Mouse (Mus musculus) MEL (cell line): ENCODE measurements around the gene Fgfr2. TPM values are rescaled to one million over a fixed set of nuclear protein-coding genes. Genes with fewer than 3 reads are reported as not detected.
A peak's percentile ranks its signal among the peaks of the same experiment; 100 is the strongest.

Source experiments
- DNase-seq: peaks from one replicate; pipeline ENCODE4 v3.0.0; 2011; ENCODE audit warnings: low read depth, low spot score
- H3K27ac ChIP-seq: 2 replicates; pipeline ENCODE4 v1.5.1; 2012; ENCODE audit warnings: low read depth, mild to moderate bottlenecking, control low read depth, low read length, moderate library complexity; ENCODE audit not compliant: control insufficient read depth
- H3K27me3 ChIP-seq, 2 experiments: fragments of 150-350 bp in 1 of 2; sonication (generic) in 1 of 2; 2 replicates each; pipeline ENCODE4 v1.6.1; 2012; ENCODE audit warnings: low read length in 2 of 2, mild to moderate bottlenecking in 2 of 2, improper control_type of control experiment in 1 of 2, moderate library complexity in 1 of 2; ENCODE audit not compliant: insufficient read depth in 2 of 2, control insufficient read depth in 1 of 2
- H3K36me3 ChIP-seq, 2 experiments: 2 replicates each; pipeline ENCODE4 v1.6.1; 2012 to 2014; ENCODE audit warnings: low read length in 2 of 2, improper control_type of control experiment in 1 of 2, inconsistent platforms in 1 of 2, mild to moderate bottlenecking in 1 of 2; ENCODE audit not compliant: insufficient read depth in 2 of 2, control insufficient read depth in 1 of 2
- H3K4me1 ChIP-seq, 2 experiments: fragments of 150-350 bp in 1 of 2; sonication (generic) in 1 of 2; 2 replicates each; pipeline ENCODE4 v1.6.1; 2012; ENCODE audit warnings: low read length in 2 of 2, improper control_type of control experiment in 1 of 2, mild to moderate bottlenecking in 1 of 2; ENCODE audit not compliant: insufficient read depth in 2 of 2, control insufficient read depth in 1 of 2
- H3K4me3 ChIP-seq, 2 experiments: fragments of 150-350 bp in 1 of 2; sonication (generic) in 1 of 2; 2 replicates each; pipeline ENCODE4 v1.5.1; 2012; ENCODE audit warnings: low read depth in 2 of 2, low read length in 2 of 2, mild to moderate bottlenecking in 2 of 2, moderate library complexity in 2 of 2, control low read depth in 1 of 2, improper control_type of control experiment in 1 of 2; ENCODE audit not compliant: control insufficient read depth in 1 of 2, insufficient read depth in 1 of 2
- H3K79me2 ChIP-seq: 2 replicates; pipeline ENCODE4 v1.6.1; 2012; ENCODE audit warnings: mild to moderate bottlenecking, low read length, moderate library complexity; ENCODE audit not compliant: control insufficient read depth, poor library complexity, insufficient read depth
- H3K9ac ChIP-seq: 2 replicates; pipeline ENCODE4 v1.6.1; 2012; ENCODE audit warnings: low read depth, mild to moderate bottlenecking, control low read depth, low read length, moderate library complexity; ENCODE audit not compliant: control insufficient read depth, poor library complexity, severe bottlenecking
- H3K9me3 ChIP-seq: fragments of 150-350 bp; sonication (generic); replicated peaks from 2 replicates; pipeline ENCODE4 v1.6.1; 2012; ENCODE audit warnings: mild to moderate bottlenecking, low read length, improper control_type of control experiment, moderate library complexity; ENCODE audit not compliant: insufficient read depth
- BHLHE40 ChIP-seq: IDR thresholded peaks from 2 replicates; pipeline ENCODE4 v1.6.1; 2012; ENCODE audit warnings: low read depth, mild to moderate bottlenecking, inconsistent platforms, low read length, improper control_type of control experiment, borderline replicate concordance
- CTCF ChIP-seq, 3 experiments: IDR thresholded peaks in 2 of 3; conservative IDR thresholded peaks in 1 of 3; 2 replicates each; pipeline ENCODE4 v1.5.1; 2011 to 2012; ENCODE audit warnings: low read length in 3 of 3, low read depth in 2 of 3, mild to moderate bottlenecking in 2 of 3, improper control_type of control experiment in 1 of 3, inconsistent platforms in 1 of 3, mixed read lengths in 1 of 3, moderate library complexity in 1 of 3; ENCODE audit not compliant: control insufficient read depth in 1 of 3, insufficient read depth in 1 of 3, poor library complexity in 1 of 3, severe bottlenecking in 1 of 3
- E2F4 ChIP-seq: IDR thresholded peaks from 2 replicates; pipeline ENCODE4 v1.6.1; 2011; ENCODE audit warnings: low read depth, low read length, improper control_type of control experiment, borderline replicate concordance
- ELF1 ChIP-seq: IDR thresholded peaks from 2 replicates; pipeline ENCODE4 v1.6.1; 2014; ENCODE audit warnings: low read depth, mild to moderate bottlenecking, inconsistent platforms, low read length, improper control_type of control experiment, moderate library complexity
- ETS1 ChIP-seq: IDR thresholded peaks from 2 replicates; pipeline ENCODE4 v1.6.1; 2012; ENCODE audit warnings: low read depth, mild to moderate bottlenecking, inconsistent platforms, low read length, improper control_type of control experiment, moderate library complexity
- GABPA ChIP-seq: IDR thresholded peaks from 2 replicates; pipeline ENCODE4 v1.6.1; 2012; ENCODE audit warnings: low read depth, mild to moderate bottlenecking, inconsistent platforms, low read length, improper control_type of control experiment, moderate library complexity
- GATA1 ChIP-seq: IDR thresholded peaks from 2 replicates; pipeline ENCODE4 v1.6.1; 2011; ENCODE audit warnings: low read depth, low read length, improper control_type of control experiment
- HCFC1 ChIP-seq: IDR thresholded peaks from 2 replicates; pipeline ENCODE4 v1.6.1; 2012; ENCODE audit warnings: low read depth, mild to moderate bottlenecking, inconsistent platforms, low read length, improper control_type of control experiment, moderate library complexity
- JUND ChIP-seq: IDR thresholded peaks from 2 replicates; pipeline ENCODE4 v1.6.1; 2011; ENCODE audit warnings: low read depth, mild to moderate bottlenecking, improper control_type of control experiment, low read length
- MAFK ChIP-seq: IDR thresholded peaks from 2 replicates; pipeline ENCODE4 v1.6.1; 2011; ENCODE audit warnings: low read depth, mild to moderate bottlenecking, low read length, improper control_type of control experiment, borderline replicate concordance
- MAX ChIP-seq: IDR thresholded peaks from 2 replicates; pipeline ENCODE4 v1.6.1; 2011; ENCODE audit warnings: low read length, improper control_type of control experiment
- MEF2A ChIP-seq: IDR thresholded peaks from 2 replicates; pipeline ENCODE4 v1.6.1; 2014; ENCODE audit warnings: low read depth, mild to moderate bottlenecking, inconsistent platforms, low read length, improper control_type of control experiment; ENCODE audit not compliant: poor library complexity, insufficient replicate concordance, severe bottlenecking; ENCODE audit errors: extremely low read depth
- MXI1 ChIP-seq: IDR thresholded peaks from 2 replicates; pipeline ENCODE4 v1.6.1; 2011; ENCODE audit warnings: mild to moderate bottlenecking, low read depth, low read length, improper control_type of control experiment
- MYB ChIP-seq: IDR thresholded peaks from 2 replicates; pipeline ENCODE4 v1.6.1; 2011; ENCODE audit warnings: mild to moderate bottlenecking, low read depth, low read length, improper control_type of control experiment
- MYC ChIP-seq: IDR thresholded peaks from 2 replicates; pipeline ENCODE4 v1.6.1; 2011; ENCODE audit warnings: low read depth, mild to moderate bottlenecking, low read length, improper control_type of control experiment, moderate library complexity
- NELFE ChIP-seq: IDR thresholded peaks from 2 replicates; pipeline ENCODE4 v1.6.1; 2011; ENCODE audit warnings: low read depth, low read length, improper control_type of control experiment
- POLR2A ChIP-seq, 2 experiments: IDR thresholded peaks; 2 replicates each; pipeline ENCODE4 v1.6.1; 2011 to 2012; ENCODE audit warnings: low read length in 2 of 2, mild to moderate bottlenecking in 2 of 2, control low read depth in 1 of 2, improper control_type of control experiment in 1 of 2, low read depth in 1 of 2, moderate library complexity in 1 of 2; ENCODE audit not compliant: control insufficient read depth in 1 of 2, insufficient read depth in 1 of 2, poor library complexity in 1 of 2
- POLR2AphosphoS2 ChIP-seq: IDR thresholded peaks from 2 replicates; pipeline ENCODE4 v1.6.1; 2011; ENCODE audit warnings: low read length, improper control_type of control experiment
- RAD21 ChIP-seq: IDR thresholded peaks from 2 replicates; pipeline ENCODE4 v1.6.1; 2011; ENCODE audit warnings: mild to moderate bottlenecking, low read depth, low read length, improper control_type of control experiment
- RCOR1 ChIP-seq: IDR thresholded peaks from 2 replicates; pipeline ENCODE4 v1.6.1; 2012; ENCODE audit warnings: low read depth, mild to moderate bottlenecking, inconsistent platforms, low read length, improper control_type of control experiment
- SIN3A ChIP-seq: IDR thresholded peaks from 2 replicates; pipeline ENCODE4 v1.6.1; 2012; ENCODE audit warnings: low read length, improper control_type of control experiment, inconsistent platforms
- SMC3 ChIP-seq: IDR thresholded peaks from 2 replicates; pipeline ENCODE4 v1.6.1; 2011; ENCODE audit warnings: low read depth, low read length, improper control_type of control experiment
- TAL1 ChIP-seq: IDR thresholded peaks from 2 replicates; pipeline ENCODE4 v1.6.1; 2012; ENCODE audit warnings: mild to moderate bottlenecking, inconsistent platforms, low read length, moderate library complexity, mixed read lengths
- TBP ChIP-seq: IDR thresholded peaks from 2 replicates; pipeline ENCODE4 v1.8.0; 2011; ENCODE audit warnings: low read depth, low read length, improper control_type of control experiment
- TCF12 ChIP-seq: IDR thresholded peaks from 2 replicates; pipeline ENCODE4 v1.6.1; 2014; ENCODE audit warnings: low read depth, mild to moderate bottlenecking, inconsistent platforms, low read length, improper control_type of control experiment, moderate library complexity
- UBTF ChIP-seq: IDR thresholded peaks from 2 replicates; pipeline ENCODE4 v1.6.1; 2012; ENCODE audit warnings: low read depth, mild to moderate bottlenecking, inconsistent platforms, low read length, improper control_type of control experiment, moderate library complexity, borderline replicate concordance; ENCODE audit not compliant: insufficient read depth
- ZC3H11A ChIP-seq: IDR thresholded peaks from 2 replicates; pipeline ENCODE4 v1.6.1; 2012; ENCODE audit warnings: low read depth, mild to moderate bottlenecking, inconsistent platforms, low read length, improper control_type of control experiment
- ZKSCAN1 ChIP-seq: IDR thresholded peaks from 2 replicates; pipeline ENCODE4 v1.6.1; 2012; ENCODE audit warnings: low read depth, mild to moderate bottlenecking, inconsistent platforms, low read length, improper control_type of control experiment, moderate library complexity
- ZMIZ1 ChIP-seq: IDR thresholded peaks from 2 replicates; pipeline ENCODE4 v1.6.1; 2012; ENCODE audit warnings: low read depth, mild to moderate bottlenecking, inconsistent platforms, low read length, improper control_type of control experiment, moderate library complexity
- ZNF384 ChIP-seq: IDR thresholded peaks from 2 replicates; pipeline ENCODE4 v1.6.1; 2012; ENCODE audit warnings: low read depth, mild to moderate bottlenecking, inconsistent platforms, low read length, improper control_type of control experiment
- polyA plus RNA-seq, 2 experiments: library from polyadenylated mRNA; stranded (reverse) in 1 of 2; unstranded in 1 of 2; fragments of >175 nt in 1 of 2; fragments of >200 nt in 1 of 2; gene quantifications; 2 replicates each; pipeline versions ENCODE4 v1.2.1 to v1.2.4; 2012; ENCODE audit warnings: low replicate concordance in 2 of 2, low read depth in 1 of 2; ENCODE audit not compliant: insufficient read length in 2 of 2, insufficient read depth in 1 of 2, missing spikeins in 1 of 2
- total RNA-seq: library from RNA; depleted of rRNA; stranded (reverse); fragments of 300-350 nt; gene quantifications from 2 replicates; pipeline ENCODE4 v1.2.3, GENCODE M21; 2012

Gene Fgfr2
- total and polyA plus RNA-seq, 3 experiments: not detected

DNA sequence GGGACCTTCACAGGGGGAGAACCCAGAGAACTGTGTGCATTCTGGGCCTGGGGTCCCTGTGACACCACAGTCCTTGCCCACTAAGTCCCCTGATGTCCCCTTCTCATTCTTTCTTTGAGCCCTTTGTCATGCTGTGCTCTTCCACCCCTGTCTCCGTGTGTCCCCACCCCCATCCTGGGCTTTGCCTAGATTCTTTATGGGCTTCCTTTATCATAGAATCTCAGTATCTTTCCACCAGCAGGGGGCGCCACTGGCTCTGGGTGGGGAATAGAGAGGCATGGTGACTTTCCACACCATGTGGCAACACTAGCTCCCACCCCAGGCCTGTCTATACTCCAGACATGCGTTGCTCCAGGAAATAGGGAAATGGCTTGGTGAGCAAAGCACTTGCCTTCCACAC, 466.6 kb downstream of the Fgfr2 start:
- no peaks in the 10 kb centered on the region for H3K9me3 ChIP-seq
- H3K79me2 ChIP-seq: no peaks in the 10 kb centered on the region
- H3K36me3 ChIP-seq: no peaks in the 10 kb centered on the region
- peak overlapping the region; percentile 46 for H3K9ac ChIP-seq
- peak; percentile 86 for TF ChIP-seq MYC
- no peak for TF ChIP-seq UBTF
- peak; percentile 98 for TF ChIP-seq SMC3
- TF ChIP-seq GATA1: peak; percentile 74
- peak; percentile 89 for TF ChIP-seq ZC3H11A
- peak; percentile 76 for TF ChIP-seq MXI1
- no peak for TF ChIP-seq ZMIZ1
- peak; percentile 79 for TF ChIP-seq RAD21
- no peak for TF ChIP-seq POLR2A (IDR thresholded peaks at IDR 0.05; ENCODE audit: control insufficient read depth in 1 of 2, insufficient read depth in 1 of 2, low read depth in 1 of 2, low read length in 2 of 2, poor library complexity in 1 of 2)
- peak; percentile 65 to 94 (median 90) for TF ChIP-seq CTCF (IDR thresholded peaks at IDR 0.05 in 2 of 3, conservative IDR thresholded peaks at IDR 0.05 in 1 of 3; ENCODE audit: control insufficient read depth in 1 of 3, insufficient read depth in 1 of 3, low read depth in 2 of 3, low read length in 3 of 3, poor library complexity in 1 of 3, severe bottlenecking in 1 of 3)
- TF ChIP-seq MAX: peak; percentile 41; the same call in 1 of the 2 replicates
- peak overlapping the region; percentile 39 to 41; a peak in 3 of 4 replicates for H3K4me3 ChIP-seq
- no peaks in the 10 kb centered on the region for H3K4me1 ChIP-seq
- no peaks in the 10 kb centered on the region for H3K27me3 ChIP-seq
- peak; percentile 81 for DNase-seq
- peak overlapping the region; percentile 27; the same call in 1 of the 2 replicates for H3K27ac ChIP-seq

DNA sequence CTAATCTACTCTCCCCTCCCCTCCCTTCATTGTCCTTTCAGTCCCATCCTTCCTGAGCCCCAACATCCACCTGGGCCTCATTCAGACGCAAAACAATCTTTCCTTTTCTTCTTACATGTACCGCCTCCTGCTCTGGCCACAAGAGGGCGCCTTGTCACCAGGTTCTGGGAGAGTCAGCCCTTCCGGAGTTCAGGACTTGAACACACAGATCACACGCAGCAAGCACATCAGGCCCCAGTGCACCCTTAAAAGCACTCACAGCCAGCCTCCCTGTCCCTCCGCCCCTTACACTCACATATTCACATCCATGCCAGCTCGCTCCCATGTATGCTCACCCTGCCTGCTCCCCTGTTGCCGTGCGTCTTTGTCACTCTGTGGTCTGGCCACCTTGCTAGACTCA, 467.1 kb downstream of the Fgfr2 start:
- Histone ChIP-seq H3K4me3 (peak overlapping the region; percentile 39 to 41; a peak in 3 of 4 replicates), H3K9ac (peak overlapping the region; percentile 46), H3K27me3 (no peaks in the 10 kb centered on the region), H3K27ac (peak overlapping the region; percentile 27), H3K79me2 (no peaks in the 10 kb centered on the region), H3K9me3 (no peaks in the 10 kb centered on the region), H3K36me3 (no peaks in the 10 kb centered on the region), H3K4me1 (no peaks in the 10 kb centered on the region)
- DNase-seq: peak; percentile 95
- TF ChIP-seq MXI1 (no peak; the same call in 1 of the 2 replicates), ZMIZ1 (0 out of 2 replicates have a peak, but pooled peaks have one; percentile 44), SIN3A (peak; percentile 65; the same call in 1 of the 2 replicates), ZKSCAN1 (no peak), ZNF384 (no peak), CTCF (IDR thresholded peaks at IDR 0.05 in 2 of 3, conservative IDR thresholded peaks at IDR 0.05 in 1 of 3; ENCODE audit: control insufficient read depth in 1 of 3, insufficient read depth in 1 of 3, low read depth in 2 of 3, low read length in 3 of 3, poor library complexity in 1 of 3, severe bottlenecking in 1 of 3) (peak; percentile 82 to 100 (median 98)), POLR2A (IDR thresholded peaks at IDR 0.05; ENCODE audit: control insufficient read depth in 1 of 2, insufficient read depth in 1 of 2, low read depth in 1 of 2, low read length in 2 of 2, poor library complexity in 1 of 2) (no peak), MEF2A (no peak), TAL1 (no peak), NELFE (no peak), POLR2AphosphoS2 (no peak), MAFK (no peak), UBTF (no peak), TBP (no peak), RCOR1 (no peak), SMC3 (peak; percentile 99), E2F4 (no peak), MYC (peak; percentile 56; the same call in 1 of the 2 replicates), RAD21 (peak; percentile 100), ETS1 (no peak), GABPA (no peak), HCFC1 (peak; percentile 47), ELF1 (peak; percentile 61; the same call in 1 of the 2 replicates), JUND (no peak), TCF12 (no peak), ZC3H11A (peak; percentile 97), MYB (no peak), BHLHE40 (peak; percentile 18; the same call in 1 of the 2 replicates)
